Mouse (Mus musculus) B cell, adult 2 months (primary cell): ENCODE results near the gene Ctxn1.

Source experiments
- DNase-seq, 2 experiments: peaks; one replicate each; pipeline ENCODE4 v3.0.0; 2022

Gene Ctxn1

DNA sequence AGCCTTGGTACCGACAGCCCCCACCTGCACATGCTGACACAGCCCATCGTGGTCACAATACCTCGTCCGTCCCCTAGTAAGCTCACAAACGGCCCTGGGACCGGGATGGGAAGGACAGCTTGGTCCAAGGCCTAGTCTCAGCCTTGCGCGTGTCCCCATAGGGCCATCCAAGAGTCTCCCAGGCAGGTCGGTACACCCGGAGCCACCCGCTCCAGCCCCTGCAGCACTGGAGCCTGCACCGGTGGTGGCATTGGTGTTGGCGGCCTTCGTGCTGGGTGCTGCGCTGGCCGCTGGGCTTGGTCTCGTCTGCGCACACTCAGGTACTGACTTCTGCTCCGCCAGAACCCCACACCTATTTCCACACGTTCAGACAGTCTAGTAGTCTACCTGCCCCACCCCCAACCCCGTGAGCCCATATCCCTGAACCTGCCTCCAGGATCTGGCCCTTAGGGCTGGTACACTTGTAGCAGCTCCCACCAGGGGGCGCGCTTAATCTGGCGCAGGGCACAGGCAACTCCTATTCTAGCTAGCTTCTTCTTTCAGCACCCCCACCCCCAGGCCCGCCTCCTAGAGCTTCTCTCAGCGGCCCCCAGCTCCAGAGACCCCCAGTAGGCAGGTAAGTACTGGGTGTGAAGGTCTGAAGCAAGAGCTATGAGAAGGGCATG, 8.6 kb downstream of the Ctxn1 start:
- DNase-seq = peak; percentile 93

DNA sequence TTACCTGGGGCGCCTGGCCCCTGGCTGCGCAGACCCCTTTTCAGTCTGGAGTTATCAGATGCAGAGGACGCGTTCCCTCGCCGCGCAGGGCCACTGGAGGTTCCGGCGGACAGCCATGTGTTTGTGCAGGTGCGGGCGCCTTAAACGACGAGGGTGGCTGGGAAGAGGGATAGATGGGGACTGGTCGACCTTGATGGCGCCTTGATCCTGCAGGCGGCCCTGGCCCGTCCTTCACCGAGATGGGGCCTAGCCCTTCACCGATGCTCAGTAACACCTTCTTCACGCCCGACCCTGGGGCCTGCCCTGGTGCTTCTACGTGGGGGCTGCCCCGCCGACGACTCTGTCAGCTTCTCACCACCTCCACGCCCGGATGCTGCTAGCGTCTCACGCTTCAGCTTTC, 9.9 kb downstream of the Ctxn1 start:
- DNase-seq = no peak

DNA sequence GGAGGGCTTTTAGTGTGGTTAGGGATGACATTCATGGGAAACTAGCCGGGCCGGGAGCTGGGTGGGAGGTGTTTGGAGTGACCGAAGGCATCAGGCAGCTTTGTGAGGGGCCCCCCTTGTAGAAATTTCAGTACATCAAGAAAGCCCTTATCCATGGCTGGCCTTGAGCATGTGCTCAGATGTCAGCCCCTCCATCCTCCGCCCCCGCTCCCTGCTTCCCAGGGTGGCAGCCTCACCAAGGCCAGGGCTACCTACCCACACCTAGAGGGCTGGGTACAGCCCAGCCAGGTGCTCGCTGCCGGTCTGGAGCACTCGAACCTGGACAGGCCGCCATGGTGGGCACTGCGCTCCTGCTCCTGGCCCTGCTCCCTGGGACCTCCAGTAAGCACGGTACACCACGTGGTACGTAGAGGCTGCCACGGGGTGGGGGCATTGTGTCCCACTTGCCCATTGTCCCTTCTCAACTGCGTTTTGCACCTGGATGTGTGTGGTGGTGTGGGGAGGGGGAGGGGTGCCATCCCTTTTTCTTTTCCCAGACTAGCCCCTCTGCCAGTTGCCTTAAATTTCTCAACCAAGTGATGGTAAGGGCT, 11.0 kb downstream of the Ctxn1 start, which contains the start of gene Tgfbr3l:
Gene Tgfbr3l, plus strand, starts transcription at position 264 of the 590 bp plus-strand sequence.
- DNase-seq = no peak

DNA sequence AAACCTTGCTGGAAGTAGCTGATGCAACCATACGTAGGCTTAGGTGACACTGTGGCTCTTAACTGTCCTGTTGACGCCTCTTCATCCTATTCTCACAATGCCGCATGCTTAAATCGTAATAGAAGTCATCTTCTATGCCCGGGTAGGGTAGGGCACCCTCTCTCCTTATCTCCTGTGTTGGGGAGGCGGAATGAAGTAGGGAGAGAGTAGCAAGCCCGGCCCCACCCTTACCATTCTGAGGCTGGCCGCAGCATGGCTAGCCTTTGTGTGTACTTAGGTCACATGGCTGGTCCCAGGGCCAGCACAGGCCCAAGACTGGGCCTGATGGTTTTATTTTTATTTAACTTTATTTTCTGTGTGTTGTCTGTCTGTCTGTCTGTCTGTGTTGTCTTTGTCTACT, 11.8 kb downstream of the Ctxn1 start:
- DNase-seq = no peak

DNA sequence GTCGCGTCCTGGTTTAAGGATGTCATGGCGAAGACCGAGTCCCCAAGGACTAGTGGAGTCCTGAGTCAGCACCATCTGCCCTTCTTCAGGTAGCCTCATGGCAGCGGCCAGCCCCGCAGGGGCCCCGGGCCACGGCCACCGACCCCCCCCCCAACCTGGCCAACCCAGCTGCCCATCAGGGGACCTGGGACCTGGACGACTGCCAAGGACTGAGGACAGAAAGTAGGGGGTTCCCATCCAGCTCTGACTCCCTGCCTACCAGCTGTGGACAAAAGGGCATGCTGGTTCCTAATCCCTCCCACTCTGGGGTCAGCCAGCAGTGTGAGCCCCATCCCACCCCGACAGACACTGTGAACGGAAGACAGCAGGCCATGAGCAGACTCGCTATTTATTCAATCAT, 13.3 kb downstream of the Ctxn1 start:
- DNase-seq = no peak

DNA sequence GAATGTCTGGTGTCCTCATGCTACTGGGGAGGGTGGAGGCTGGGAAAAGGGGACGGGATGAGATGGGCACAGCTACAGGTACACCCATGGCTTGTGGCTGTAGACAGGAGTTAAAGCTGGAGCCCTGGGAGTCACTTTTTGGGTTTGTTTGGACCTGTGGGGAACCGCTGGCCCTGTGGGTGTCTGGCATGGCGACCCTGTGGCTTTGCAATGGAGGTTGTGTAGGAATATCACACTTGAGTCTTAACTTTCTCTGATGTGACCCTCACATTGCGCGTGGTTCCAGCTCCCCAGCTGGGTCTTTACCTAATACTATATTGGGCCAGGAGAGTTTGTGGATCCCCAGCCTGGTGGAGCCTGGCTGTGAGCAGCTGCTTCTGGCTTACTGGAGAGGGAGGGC, 14.0 kb downstream of the Ctxn1 start:
- no peak for DNase-seq

DNA sequence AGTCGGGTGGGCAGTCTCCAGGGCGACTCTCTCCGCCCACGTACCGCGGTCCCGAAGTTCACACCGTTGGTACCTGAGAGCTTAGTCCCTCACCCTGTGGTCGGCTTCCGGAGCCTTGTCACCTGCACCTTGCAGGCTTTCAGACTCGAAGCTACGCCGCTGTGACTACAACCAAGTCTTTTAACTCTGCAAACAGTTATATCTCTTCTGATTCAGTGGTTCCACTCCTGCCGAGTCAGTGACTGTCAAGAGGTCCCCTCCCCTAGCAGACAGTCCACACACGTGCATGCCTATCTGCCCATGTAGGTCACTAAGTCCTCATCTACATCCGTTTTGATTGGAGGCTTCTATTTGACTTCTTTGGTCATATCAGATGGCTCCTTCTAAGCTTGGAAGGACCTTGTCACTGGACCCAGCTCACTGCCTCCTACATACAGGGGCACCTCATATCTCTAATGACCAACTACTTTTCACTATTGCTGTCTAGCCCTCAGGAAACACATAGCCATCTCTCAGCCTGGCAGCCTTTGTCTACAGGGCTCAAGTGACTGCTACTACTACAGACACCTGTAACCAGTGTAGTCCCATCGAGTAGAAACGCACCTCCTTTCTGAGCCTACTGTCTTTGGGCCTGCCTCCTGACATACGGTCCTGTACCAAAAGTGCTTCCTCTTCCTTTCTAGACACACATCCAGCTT, 19.7 kb downstream of the Ctxn1 start:
- no peak for DNase-seq

DNA sequence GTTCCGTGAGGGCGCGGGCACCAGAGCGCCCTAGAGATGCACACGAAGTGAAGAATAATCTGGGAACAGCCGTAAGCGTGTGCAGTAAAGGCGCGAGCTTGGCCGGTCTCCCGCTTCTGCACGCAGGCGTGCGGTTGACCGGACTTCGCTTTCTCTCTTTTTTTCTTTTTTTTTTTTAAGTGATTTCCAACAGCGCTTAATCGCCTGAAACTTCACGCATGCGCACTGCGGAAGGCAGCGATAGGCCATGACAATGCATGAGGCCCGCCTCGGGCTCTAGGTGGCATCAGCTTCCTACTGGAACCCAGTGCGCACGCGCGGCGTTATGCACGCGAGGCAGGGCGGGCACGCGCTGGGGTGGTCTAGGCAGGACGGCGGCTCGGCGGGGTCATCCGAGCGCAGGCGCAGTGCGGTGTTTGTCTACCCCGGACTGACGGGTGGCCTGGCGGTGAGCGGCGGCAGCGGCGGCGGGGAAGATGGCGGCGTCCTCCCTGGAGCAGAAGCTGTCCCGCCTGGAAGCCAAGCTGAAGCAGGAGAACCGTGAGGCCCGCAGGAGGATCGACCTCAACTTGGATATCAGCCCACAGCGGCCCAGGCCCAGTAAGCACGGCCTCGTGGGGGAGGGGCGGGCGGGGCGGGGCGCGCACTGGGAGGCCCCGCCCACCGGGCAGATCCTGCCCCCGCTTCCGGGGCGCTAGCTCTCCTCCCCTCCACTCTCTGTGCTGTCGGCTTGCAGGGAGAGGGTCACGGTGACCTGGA, 20.5 kb downstream of the Ctxn1 start, which contains the start of the genes Map2k7 and Gm49320:
Gene Map2k7, plus strand, starts transcription at position 307 of the 759 bp plus-strand sequence.
Gene Gm49320, plus strand, starts transcription at position 432 of the 759 bp plus-strand sequence.
- DNase-seq = peak; percentile 99

DNA sequence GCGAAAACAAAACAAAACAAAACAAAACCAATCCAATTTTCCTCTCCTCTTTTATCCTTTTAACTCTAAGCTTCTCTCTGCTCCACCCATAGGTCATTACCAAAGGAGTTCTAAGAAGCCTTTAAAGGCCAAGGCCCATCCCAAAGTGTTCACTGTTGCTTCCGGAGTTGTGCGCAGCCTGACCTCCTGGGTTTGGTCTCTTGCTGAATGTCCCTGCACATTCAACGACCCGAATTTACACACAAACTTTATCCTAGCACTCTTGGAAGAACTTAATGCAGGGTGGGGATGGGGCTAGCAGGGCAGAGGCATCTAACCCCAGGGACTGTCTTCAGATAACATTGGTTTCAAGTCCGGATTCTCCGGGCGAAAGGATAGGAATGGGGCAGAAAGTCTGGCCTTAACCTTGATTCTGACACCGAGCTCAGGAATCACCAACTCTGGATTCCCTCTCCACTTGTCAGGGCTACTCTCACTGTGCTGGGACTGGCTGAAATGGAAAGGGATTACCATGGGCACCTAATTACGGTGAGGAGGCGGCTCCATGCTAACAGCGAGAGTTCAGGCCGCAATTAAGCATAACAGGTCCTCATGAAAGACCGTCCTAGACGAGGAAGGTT, 21.1 kb downstream of the Ctxn1 start:
- DNase-seq = no peak

DNA sequence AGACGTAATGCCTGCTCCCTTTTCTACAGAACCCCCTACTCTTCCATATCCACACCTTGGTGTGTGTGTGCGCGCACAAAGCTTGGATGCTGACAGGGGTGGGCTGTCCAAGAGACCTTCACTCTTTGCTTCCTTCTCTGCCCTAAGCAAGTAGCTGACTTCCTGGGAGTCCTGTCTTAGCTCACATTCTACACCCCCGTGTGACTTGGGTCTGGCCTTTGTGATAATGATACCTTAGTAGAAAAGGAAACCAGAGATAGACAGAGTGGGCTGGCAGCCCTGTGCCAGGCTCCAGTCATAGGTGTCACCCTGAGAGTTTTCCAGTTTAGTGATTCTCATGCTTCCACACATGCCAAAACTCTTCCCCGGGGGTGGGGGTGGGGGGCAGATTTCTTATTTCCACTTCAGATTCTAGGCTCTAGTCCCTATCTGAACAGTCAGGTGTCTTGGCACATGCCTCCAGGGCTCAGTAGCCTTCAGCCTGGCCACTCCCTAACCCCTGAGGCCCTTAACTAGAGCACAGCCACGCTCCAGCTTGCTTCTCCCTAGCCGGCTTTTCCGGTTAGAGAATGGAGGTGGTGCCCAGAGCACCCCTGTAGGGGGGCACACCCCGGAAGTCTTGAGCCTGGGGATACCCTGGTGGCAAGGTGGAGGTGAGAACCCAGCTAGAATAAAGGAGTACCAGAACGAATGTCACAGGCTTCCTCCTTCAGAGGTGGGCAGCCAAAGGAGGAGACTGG, 28.3 kb downstream of the Ctxn1 start:
- DNase-seq = no peak

DNA sequence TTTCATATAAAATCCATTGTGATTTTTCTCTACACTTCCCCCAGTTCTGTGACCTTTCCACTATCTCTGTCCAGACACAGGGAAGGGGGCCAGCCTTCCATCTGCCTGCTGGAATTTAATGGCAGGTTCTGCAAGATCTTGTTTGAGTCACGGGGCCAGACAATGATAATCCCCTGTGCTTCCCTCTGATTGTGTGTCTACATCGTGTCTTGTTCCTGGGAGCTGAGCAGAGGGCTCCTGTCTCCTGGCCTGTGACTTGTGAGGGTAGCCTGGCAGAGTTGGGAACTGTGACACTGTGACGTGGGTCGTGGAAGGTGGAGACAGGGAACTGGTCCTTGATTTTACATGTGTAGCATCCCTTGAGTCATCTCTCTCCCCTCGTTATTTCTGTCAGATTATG, 29.3 kb downstream of the Ctxn1 start:
- no peak for DNase-seq

DNA sequence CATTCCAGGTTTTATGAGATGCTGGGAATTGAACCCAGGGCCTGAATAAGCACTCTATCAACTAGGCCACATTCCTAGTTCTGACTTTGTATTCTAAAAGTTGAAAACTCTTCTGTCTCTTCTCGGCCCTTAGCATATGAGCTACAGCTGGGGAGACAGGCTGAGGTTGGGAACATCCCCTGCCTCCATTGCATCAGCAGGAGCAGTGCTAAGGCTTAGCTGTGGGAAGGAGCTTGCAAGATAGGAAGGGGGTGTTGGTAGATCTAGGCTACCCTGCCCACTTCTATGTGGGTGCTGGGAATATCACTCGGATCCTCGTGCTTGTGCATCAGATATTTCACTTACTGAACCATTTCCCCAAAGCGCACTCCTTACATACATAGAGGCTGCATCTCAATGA, 31.2 kb downstream of the Ctxn1 start:
- DNase-seq = no peak

DNA sequence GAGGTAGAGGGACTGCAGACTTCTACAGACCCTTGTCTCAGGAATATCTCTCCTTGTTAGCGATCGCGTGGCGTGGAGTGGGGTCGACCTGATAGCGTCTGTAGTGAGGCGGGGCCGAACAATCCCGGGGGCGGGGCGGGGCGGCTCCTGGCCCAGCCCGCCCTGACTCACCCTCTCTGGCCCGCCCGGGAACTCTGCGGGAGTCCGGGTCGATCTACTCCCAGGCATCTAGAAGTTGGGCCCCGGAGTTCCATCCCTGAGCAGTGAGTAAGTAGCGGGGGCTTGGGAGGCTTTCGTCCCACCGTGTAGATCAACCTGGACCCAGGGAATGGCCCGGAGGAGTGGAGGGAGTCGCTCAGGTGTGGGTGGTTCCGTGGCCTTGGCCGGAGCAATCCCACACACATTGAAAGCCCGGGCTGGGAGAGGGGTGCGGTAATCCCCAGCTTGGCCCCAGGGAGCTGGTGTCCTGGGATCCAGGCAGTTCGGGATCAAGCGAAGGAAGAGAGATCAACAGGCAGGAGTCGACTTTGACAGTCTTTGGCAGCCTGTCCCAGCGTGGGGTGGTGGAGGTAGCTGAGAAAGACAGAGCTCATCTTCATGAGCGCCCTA, 32.2 kb downstream of the Ctxn1 start, which contains the start of gene Lrrc8e:
Gene Lrrc8e, plus strand, starts transcription at position 89 of the 609 bp plus-strand sequence.
- no peak for DNase-seq

DNA sequence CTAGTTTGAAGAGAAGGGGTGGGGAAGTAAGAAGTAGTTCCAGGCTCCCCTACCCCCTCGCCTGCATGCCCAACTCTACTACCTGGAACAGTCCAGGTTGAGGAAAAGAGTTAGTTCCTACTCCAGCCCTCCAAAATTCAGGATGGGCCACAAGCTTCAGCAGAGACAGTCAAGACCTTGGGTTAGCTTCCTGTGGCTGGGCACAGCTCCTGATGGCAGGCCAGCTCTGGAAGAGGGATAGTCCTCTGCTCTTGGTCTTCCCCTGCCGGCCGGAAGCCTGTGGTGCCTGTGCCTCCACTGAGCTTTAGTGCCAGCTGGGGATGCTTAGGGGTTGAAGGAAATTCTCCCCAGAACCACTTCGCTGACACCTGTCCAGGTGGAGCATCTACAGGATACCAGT, 32.8 kb downstream of the Ctxn1 start:
- DNase-seq = no peak

DNA sequence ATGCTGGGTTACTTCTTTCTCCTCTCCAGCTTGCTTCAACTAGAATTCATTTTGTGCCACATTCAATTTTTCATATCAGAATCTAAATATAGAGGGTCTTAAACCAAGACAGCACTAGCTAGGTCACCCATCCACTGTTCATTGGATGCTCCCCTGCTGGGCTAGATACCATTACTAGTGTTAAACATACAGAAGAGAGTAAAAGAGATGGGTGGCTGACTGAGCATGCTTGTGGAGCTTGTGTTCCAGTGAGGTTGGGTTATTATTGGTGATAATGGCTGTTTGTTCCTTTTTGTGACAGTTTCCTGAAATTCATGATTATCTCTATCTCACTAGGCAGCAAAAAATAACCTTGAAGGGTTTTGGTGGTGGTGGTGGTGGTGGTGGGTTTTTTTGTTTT, 37.0 kb downstream of the Ctxn1 start:
- no peak for DNase-seq

DNA sequence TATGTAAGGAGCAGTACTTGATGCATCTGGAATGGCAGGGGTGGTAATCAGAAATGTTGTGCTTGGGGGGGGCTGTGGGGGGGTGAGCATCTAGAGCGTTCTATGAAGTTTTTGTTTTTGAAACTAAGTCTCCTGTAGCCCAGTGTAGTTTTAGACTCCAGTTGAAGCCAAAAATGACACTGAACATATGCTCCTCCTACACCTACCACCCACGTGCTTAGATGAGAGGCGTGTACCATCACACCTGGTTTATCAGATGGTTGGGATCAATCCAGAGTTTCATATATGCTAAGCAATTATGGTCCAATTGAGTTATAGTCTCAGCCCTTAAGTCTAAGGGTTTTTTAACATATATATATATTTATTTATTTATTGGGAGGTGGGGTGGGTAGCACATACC, 39.5 kb downstream of the Ctxn1 start:
- DNase-seq = no peak

DNA sequence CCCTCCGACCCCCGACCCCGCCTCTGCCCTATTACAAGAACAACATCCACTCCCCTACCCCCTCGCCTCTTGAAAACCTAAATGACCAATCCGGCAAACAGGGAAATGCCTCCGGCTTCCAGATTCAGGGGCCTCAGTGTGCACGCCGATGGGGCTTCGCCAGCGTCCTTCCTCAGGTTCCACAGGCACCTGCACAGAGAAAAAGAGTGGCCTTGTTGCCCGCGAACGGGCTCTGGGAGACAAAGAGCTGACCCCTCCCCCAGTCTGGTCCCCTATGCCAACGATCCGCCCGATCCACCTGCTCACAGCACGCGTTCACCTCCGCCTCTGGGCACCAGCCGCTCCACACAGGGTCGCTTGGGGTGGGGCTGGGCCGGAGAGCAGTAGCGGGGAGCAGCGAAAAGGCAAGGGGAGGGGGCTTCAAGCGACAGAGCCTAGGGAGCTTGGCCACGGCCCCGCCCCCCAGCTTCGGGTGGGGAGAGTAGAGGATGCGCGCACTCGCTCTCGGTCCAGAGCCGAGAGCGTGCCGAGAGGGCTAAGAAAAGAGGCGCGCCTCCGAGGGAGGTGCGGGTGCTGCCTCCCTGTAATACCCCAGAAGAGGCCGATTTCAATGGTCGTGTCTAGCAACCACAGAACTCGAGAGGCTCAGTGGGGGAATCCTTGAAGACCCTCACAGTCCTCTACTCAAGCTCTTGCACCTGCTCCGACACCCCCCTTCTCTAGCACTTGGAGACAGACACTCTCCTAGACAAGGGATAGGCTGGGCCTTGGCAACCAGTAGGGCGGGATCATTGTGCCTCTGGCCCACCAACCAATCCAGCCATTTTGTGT, 42.1 kb downstream of the Ctxn1 start, which contains the start of gene Prr36:
Gene Prr36, minus strand, starts transcription at position 669 of the 831 bp plus-strand sequence.
- peak in 1 of 2 experiments; percentile 11 for DNase-seq

DNA sequence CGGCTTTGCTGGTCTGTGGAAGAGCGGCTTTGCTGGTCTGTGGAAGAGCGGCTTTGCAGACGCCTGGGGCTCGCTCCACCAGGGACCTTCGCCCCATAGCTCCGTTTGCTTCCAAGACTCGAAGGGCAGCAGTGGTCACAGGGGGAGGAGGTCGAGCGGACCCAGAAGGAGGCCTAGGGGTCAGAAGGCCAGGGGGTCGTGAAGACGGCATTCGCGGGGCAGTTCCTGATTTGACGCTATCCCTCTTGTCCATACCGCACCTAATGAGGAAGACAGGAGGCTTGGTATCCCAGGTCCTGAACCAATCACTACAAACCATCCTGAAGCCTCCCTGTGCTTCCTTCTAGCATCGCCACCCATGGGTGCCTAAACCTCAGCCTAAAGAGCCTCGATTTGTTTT, 42.8 kb downstream of the Ctxn1 start:
- DNase-seq = no peak

DNA sequence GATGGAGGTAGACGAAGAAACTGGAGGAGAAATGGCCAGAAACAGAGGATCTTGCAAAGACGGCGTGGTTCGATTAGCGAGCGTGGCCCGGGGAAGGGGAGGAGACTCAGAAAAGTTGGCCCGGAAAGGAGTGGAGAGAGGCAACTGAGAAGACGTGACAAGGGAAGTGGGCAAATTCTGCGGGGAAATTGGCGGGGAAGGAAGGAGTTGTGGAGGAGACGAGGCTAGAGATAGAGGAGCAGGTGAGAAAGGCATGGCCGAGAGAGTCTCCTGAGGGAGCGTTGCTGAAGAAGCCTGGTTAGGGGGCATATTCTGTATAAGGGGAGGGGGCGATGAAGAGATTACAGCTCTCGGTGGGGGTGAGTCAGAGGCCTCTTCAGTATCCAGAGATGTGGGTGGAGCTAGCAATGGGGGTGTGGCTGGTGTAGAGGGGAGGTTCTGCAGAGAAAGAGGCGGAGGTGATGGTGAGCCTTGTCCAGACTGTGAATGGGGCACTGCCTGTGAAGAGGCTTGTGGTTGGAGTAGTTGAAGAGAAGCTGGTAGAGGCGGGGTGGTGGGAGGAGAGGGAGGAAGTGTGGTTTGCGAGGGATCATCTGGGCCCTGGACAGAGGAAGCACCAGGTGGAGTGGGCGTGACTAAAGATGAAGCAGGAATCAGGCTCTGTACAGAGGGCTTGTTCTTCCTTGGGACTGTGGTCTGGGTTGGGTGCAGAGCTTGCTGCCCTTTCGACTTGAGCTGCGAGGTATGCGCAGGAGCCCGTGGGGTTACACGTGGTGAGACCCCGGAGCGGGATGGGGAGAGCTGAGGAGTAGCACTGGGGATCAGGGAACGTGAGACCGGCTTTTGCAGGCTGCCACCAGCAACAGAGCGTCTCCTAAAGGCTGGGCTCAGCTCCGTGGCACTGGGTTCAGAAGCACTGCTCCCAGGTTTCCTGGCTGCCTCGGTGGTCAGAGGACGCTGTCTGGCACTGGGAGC, 44.8 kb downstream of the Ctxn1 start:
- peak; percentile 78 to 81 for DNase-seq
